Mouse (Mus musculus) hindbrain, embryonic 11.5 days (tissue): ENCODE measurements at regions not wholly inside any gene's neighbourhood (a gene's known extent, or its start where the extent isn't known, plus 50 kb on each side); places are given as distances from the start of the nearest gene placed in this dataset.

Experiments used
- ATAC-seq: fragments of 200-750 bp; cut with Nextera tagmentation; 2 replicates; pipeline ENCODE4 v1.8.0; 2017; ENCODE audit warnings: mild to moderate bottlenecking, moderate TSS enrichment, moderate library complexity; ENCODE audit not compliant: low FRiP score
- DNase-seq: peaks from one replicate; pipeline ENCODE4 v3.0.0-alpha.2; 2015; ENCODE audit warnings: low spot score
- H3K27ac ChIP-seq: fragments of 300-500 bp; sonication (generic); 2 replicates; pipeline ENCODE4 v1.5.1; 2014; ENCODE audit warnings: mild to moderate bottlenecking, low read depth, low read length
- H3K27me3 ChIP-seq: fragments of 300-500 bp; sonication (generic); 2 replicates; pipeline ENCODE4 v1.6.1; 2014; ENCODE audit warnings: mild to moderate bottlenecking, low read length, moderate library complexity, mixed read lengths; ENCODE audit not compliant: control insufficient read depth, insufficient read depth
- H3K36me3 ChIP-seq: fragments of 300-500 bp; sonication (generic); 2 replicates; pipeline ENCODE4 v1.6.1; 2014; ENCODE audit warnings: mild to moderate bottlenecking, low read length, moderate library complexity, mixed read lengths; ENCODE audit not compliant: control insufficient read depth, insufficient read depth
- H3K4me1 ChIP-seq: fragments of 300-500 bp; sonication (generic); replicated peaks from 2 replicates; pipeline ENCODE4 v1.6.1; 2014; ENCODE audit warnings: low read length, mixed read lengths; ENCODE audit not compliant: control insufficient read depth, insufficient read depth
- H3K4me2 ChIP-seq: fragments of 300-500 bp; sonication (generic); replicated peaks from 2 replicates; pipeline ENCODE4 v1.6.1; 2014; ENCODE audit warnings: mild to moderate bottlenecking, low read depth, low read length
- H3K4me3 ChIP-seq: fragments of 300-500 bp; sonication (generic); 2 replicates; pipeline ENCODE4 v1.5.1; 2014; ENCODE audit warnings: low read depth, low read length
- H3K9ac ChIP-seq: fragments of 300-500 bp; sonication (generic); 2 replicates; pipeline ENCODE4 v1.6.1; 2014; ENCODE audit warnings: low read depth, low read length
- H3K9me3 ChIP-seq: fragments of 300-500 bp; sonication (generic); 2 replicates; pipeline ENCODE4 v1.6.1; 2016; ENCODE audit warnings: low read length; ENCODE audit not compliant: control insufficient read depth
- WGBS: fragments of 180-500 bp; shearing (Covaris S2); extraction: QIAGEN DNeasy Blood & Tissue Kit; methylation state at CpG from one replicate; pipeline ENCODE4 v1.1.7; 2014; 5-methylcytosine and 5-hydroxymethylcytosine counted together

DNA sequence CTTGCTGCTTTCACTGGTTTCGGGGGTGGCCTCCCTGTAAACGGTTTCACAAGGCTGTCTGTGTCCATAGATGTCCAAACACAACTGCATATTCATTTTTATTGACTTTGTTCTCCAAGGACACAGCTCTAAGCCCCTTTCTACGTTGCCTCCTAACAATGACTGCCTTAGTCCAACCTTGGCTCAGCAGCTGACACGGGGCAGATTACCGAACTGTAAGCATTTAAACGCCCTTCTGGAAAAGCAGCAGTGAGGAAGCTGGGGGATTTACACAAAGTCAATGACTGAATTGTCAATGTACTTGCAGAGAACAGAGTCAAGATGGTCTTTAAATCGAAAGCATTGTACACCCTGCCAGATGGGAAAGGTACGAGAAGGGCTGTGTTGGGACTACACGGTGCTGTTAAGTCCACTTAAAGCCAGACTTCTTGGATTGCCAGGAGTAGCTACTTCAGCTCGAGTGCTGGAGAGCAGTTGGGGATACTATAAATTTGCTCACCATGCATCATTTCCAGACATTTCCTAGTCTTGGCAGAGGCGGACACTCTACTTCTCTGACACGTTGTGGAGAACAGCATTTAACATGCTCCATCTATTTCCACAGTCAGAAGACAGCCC lies 149.0 kb downstream of the Dact1 start:
- DNase-seq: no peak
- no peaks in the 10 kb centered on the region for H3K4me1 ChIP-seq
- no peak overlapping the region for H3K4me3 ChIP-seq
- WGBS: 81% methylated on average over 12 of the region's 12 CpGs
- H3K9ac ChIP-seq: no peak overlapping the region
- no peak for ATAC-seq
- no peaks in the 10 kb centered on the region for H3K36me3 ChIP-seq
- H3K27ac ChIP-seq: no peak overlapping the region
- H3K27me3 ChIP-seq: no peaks in the 10 kb centered on the region
- H3K9me3 ChIP-seq: no peaks in the 10 kb centered on the region
- H3K4me2 ChIP-seq: no peak overlapping the region

DNA sequence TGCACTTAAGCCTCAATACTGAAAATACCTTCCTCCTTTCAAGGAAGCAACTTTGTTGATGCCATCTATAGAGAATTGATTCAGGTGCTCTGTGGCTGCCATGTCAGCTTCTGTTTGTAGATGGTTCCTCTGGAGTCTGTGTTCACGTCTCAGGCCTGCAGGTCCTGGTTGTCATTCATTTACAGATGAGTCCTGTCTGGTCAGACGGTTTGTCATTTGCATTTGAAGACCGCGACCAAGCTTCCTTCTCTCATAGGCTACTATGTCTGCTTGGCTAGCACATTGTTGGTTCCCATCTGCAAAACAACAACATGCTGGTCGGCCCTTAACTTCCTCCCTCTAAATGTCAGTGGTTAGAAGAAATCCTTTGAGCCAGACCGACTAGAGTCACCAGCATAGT lies 151.0 kb downstream of the Dact1 start:
- no peak for DNase-seq
- Histone ChIP-seq H3K9me3 (no peaks in the 10 kb centered on the region), H3K9ac (no peak overlapping the region), H3K4me3 (no peak overlapping the region), H3K36me3 (no peaks in the 10 kb centered on the region), H3K27ac (no peak overlapping the region), H3K4me2 (no peak overlapping the region), H3K27me3 (no peaks in the 10 kb centered on the region), H3K4me1 (no peaks in the 10 kb centered on the region)
- no peak for ATAC-seq
- WGBS: 39% methylated on average over 6 of the region's 6 CpGs

DNA sequence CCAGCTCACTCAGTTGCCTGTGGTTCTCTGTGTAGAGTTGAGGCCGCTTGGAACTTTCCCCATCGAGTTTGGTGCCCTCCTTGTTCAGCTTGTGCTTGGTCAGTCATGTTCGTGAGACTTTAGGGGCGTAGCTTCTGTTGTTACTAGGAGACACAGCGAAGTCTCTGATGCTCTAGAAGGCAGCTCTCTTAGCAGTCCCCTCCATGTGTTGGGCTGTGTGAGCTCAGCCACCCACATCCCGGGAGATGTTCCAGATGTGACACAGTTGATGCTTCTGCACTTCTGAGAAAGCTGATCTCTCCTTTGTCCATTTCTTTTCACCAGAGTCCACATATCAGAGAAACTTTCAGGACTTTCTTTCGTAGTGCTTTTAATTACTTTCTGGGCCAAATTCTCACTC lies 158.1 kb downstream of the Dact1 start:
- Histone ChIP-seq H3K9ac (no peak overlapping the region), H3K36me3 (no peaks in the 10 kb centered on the region), H3K27me3 (no peaks in the 10 kb centered on the region), H3K4me2 (no peak overlapping the region), H3K9me3 (no peaks in the 10 kb centered on the region), H3K27ac (no peak overlapping the region), H3K4me1 (no peaks in the 10 kb centered on the region), H3K4me3 (no peak overlapping the region)
- 69% methylated on average over 7 of the region's 7 CpGs for WGBS
- ATAC-seq (peak; percentile 47; the same call in 1 of the 2 replicates), DNase-seq (no peak)

DNA sequence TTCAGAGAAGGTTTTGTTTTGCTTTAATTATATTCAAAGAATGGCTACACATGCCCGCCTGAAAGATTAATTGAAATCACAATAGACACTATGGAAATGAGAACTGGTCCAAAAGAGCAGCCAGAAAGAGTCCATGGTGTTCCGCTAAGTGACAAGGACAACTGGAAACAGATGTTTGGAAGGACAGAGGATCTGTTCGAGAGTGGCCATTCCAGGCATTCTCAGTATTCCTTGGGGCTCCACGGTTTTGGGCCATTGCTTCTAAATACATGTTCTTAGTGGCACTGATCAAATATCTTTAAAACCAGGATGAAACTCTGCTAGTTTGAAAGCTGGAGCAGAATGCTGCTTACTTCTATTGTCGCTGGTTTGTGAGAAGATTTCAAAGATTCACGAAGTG lies 158.6 kb downstream of the Dact1 start:
- H3K4me3 ChIP-seq: no peak overlapping the region
- no peaks in the 10 kb centered on the region for H3K27me3 ChIP-seq
- H3K4me1 ChIP-seq: no peaks in the 10 kb centered on the region
- no peak for ATAC-seq
- 37% methylated on average over 6 of the region's 6 CpGs for WGBS
- H3K36me3 ChIP-seq: no peaks in the 10 kb centered on the region
- no peak overlapping the region for H3K9ac ChIP-seq
- no peaks in the 10 kb centered on the region for H3K9me3 ChIP-seq
- no peak overlapping the region for H3K4me2 ChIP-seq
- H3K27ac ChIP-seq: no peak overlapping the region
- DNase-seq: no peak

DNA sequence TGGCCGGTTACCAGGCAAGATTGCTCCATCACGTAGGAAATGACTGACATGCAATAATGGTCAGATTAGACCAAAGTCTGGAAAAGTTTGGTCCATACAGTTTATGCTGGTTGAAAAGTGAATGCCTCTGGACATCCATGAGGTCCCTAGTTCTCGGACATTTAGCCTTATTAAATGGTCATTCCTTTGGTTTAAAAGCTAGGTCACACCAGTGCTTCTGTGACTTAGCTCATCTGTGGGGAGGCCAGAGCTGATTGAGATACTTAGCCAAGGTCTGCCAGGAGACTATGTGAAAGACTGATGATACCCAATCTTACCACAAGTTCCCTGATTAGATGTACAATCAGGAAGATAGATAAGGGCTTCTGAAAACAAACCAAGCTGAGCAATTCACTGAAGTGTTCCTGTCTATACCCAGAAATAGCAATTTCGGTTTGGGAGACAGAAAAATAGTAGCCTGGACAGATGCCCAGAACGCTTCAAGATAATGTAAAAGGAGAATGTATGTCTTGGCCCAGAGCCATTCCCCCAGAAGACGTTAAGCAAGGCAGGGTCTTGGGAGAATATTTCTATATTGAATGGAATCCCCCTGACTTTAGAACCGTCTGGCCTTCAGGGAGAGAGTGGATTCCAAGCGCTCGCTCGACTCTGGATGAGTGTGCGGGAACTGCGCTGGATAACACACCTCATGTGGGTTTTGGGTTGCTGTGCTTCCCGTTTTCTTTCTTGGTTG lies 161.5 kb downstream of the Dact1 start:
- DNase-seq (no peak), ATAC-seq (no peak)
- no peak overlapping the region for H3K4me3 ChIP-seq
- no peaks in the 10 kb centered on the region for H3K9me3 ChIP-seq
- H3K4me1 ChIP-seq: no peaks in the 10 kb centered on the region
- no peaks in the 10 kb centered on the region for H3K36me3 ChIP-seq
- H3K4me2 ChIP-seq: no peak overlapping the region
- no peak overlapping the region for H3K9ac ChIP-seq
- H3K27me3 ChIP-seq: no peaks in the 10 kb centered on the region
- no peak overlapping the region for H3K27ac ChIP-seq
- 86% methylated on average over 13 of the region's 13 CpGs for whole genome bisulfite sequencing

DNA sequence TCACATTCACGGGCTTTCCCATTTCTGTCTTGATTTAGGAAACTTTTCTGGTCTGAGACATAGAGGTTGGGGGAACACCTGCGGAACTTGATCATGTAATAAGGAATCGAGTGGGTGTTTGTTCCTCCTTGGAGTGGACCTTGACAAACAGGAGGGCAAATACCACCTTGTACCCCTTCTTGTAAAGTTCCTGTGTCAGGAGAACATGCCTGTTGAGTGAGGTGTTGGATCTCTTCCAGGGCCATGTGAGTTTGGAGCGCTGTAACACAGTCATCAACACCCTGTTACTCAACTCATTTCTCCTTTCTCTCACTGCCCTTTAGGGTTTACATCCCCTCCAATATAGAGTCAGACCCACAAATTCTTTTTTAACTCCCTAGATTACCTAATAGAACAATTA lies 162.0 kb downstream of the Dact1 start:
- WGBS: 87% methylated on average over 4 of the region's 4 CpGs
- Histone ChIP-seq H3K27me3 (no peaks in the 10 kb centered on the region), H3K4me2 (no peak overlapping the region)

DNA sequence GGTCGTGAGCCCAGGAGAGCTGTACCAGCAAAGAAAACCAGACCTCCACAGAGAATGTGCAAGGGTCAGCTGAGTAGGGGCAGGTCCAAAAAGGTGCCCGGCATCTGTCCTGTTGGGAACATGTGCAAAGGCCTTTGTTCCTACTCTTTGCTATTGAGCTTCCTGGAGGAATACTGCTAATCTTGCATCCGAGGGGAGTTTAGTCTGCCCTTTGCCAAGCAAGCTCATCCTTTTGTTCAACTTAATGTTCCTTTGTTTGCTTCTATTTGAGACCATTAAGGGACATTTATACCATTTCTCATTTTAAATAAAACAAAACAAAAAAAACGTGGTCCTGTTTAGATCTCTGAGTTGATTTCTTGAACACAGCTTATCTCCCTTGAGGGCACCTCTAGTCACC lies 166.6 kb downstream of the Dact1 start:
- Histone ChIP-seq H3K4me1 (no peaks in the 10 kb centered on the region), H3K9ac (no peak overlapping the region), H3K27me3 (0 out of 2 replicates have a peak, but pooled peaks cover under 1% of the 10 kb centered on the region), H3K36me3 (no peaks in the 10 kb centered on the region), H3K9me3 (no peaks in the 10 kb centered on the region), H3K27ac (no peak overlapping the region), H3K4me3 (no peak overlapping the region), H3K4me2 (no peak overlapping the region)
- DNase-seq (no peak), ATAC-seq (no peak)
- WGBS: 48% methylated on average over 4 of the region's 4 CpGs

More for the DNA sequence above, 162.0 kb downstream of the Dact1 start:
- no peaks in the 10 kb centered on the region for H3K9me3 ChIP-seq
- no peaks in the 10 kb centered on the region for H3K36me3 ChIP-seq
- H3K4me3 ChIP-seq: no peak overlapping the region
- no peaks in the 10 kb centered on the region for H3K4me1 ChIP-seq
- DNase-seq (no peak), ATAC-seq (no peak)
- no peak overlapping the region for H3K9ac ChIP-seq
- H3K27ac ChIP-seq: no peak overlapping the region

DNA sequence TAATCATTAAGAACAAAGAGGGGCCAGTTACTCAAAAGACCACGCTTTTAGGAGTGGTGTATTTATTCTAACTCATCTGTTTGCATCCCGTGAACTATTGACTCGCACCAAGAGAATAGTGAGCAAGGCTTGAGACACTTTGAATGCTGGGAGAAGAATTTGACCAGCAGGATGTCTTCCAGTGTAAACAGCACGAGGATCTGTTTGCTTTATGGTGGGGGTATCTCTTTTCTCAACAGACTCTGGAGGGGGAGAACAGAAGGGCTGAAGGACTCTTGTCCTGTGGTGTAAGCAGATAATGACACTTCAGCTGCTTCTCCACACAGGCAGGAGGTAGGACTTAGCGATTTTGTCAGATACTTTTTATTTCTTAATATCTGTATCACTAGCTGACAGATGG lies 168.0 kb downstream of the Dact1 start:
- 15% methylated on average over 5 of the region's 5 CpGs for WGBS
- DNase-seq (no peak), ATAC-seq (no peak)
- no peak overlapping the region for H3K9ac ChIP-seq
- no peak overlapping the region for H3K4me2 ChIP-seq
- 0 out of 2 replicates have a peak, but pooled peaks cover 2% of the 10 kb centered on the region for H3K27me3 ChIP-seq
- no peak overlapping the region for H3K4me3 ChIP-seq
- no peaks in the 10 kb centered on the region for H3K9me3 ChIP-seq
- 0 out of 2 replicates have a peak, but pooled peaks cover 2% of the 10 kb centered on the region for H3K4me1 ChIP-seq
- no peaks in the 10 kb centered on the region for H3K36me3 ChIP-seq
- no peak overlapping the region for H3K27ac ChIP-seq

DNA sequence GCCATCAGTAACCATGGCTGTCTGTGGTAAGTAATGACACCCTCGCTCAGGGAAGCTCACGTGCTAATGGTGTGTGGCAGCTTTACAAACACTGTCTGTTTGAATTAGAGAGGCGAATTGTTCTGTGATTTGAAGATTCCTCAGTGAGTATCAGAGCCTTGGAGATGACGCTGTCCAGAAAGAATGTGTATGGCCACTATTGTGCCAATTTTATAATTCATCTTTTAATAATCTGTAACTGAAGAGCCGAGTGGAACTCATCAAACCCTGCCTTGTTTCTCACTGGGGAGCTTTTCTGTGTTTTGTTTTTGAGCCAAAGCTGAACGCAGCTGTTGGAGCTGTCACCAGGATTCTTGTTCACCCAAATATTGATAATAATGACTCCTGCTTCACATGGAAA lies 171.7 kb downstream of the Dact1 start:
- 61% methylated on average over 6 of the region's 6 CpGs for WGBS
- Histone ChIP-seq H3K4me1 (0 out of 2 replicates have a peak, but pooled peaks cover 2% of the 10 kb centered on the region), H3K9ac (no peak overlapping the region)

More for the DNA sequence above, 171.7 kb downstream of the Dact1 start:
- Histone ChIP-seq H3K4me2 (no peak overlapping the region), H3K27ac (no peak overlapping the region), H3K4me3 (no peak overlapping the region), H3K36me3 (no peaks in the 10 kb centered on the region), H3K27me3 (0 out of 2 replicates have a peak, but pooled peaks cover 2% of the 10 kb centered on the region), H3K9me3 (no peaks in the 10 kb centered on the region)
- DNase-seq (no peak), ATAC-seq (no peak)
